Mouse (Mus musculus): ENCODE results near the gene Ugt1a9. TPM values are rescaled to one million over a fixed set of nuclear protein-coding genes. Genes with fewer than 3 reads are reported as not detected.
"Not testable (repeated sequence)": the region's sequence is repeated elsewhere in the genome, so short reads cannot be mapped to it uniquely, and the experiment has no call there.

The Ugt1a9 gene
- polyA plus RNA-seq, 1 experiment from 2014 or later, result not detected

- Histone ChIP-seq H3K36me3 (no peaks in the 10 kb centered on the region), H3K27ac (no peak overlapping the region), H3K4me1 (peaks cover 14% of the 10 kb centered on the region), H3K27me3 (no peaks in the 10 kb centered on the region), H3K4me2 (replicated peaks) (no peak overlapping the region), H3K4me3 (no peak overlapping the region), H3K9me3 (no peaks in the 10 kb centered on the region), H3K9ac (no peak overlapping the region)
- ATAC-seq (ENCODE audit: low FRiP score, low read depth), result no peak
Observed at GRCm38 (mm10) chr1:88092341-88092740, 21.7 kb downstream of the Ugt1a9 start.

- not testable (repeated sequence) for H3K27ac ChIP-seq; H3K4me3 ChIP-seq; ATAC-seq (ENCODE audit: low FRiP score, low read depth); H3K4me2 ChIP-seq (replicated peaks); H3K9me3 ChIP-seq; H3K27me3 ChIP-seq; H3K36me3 ChIP-seq; H3K9ac ChIP-seq
- H3K4me1 ChIP-seq, result peaks cover 14% of the 10 kb centered on the region
- WGBS, result 78% methylated on average over 3 of the region's 3 CpGs
Observed at GRCm38 (mm10) chr1:88094270-88094676, 23.7 kb downstream of the Ugt1a9 start.

GRCm38 (mm10) chr1:88094941-88095492 lies 24.4 kb downstream of the Ugt1a9 start, which contains the start of gene Ugt1a7c:
TSS of gene Ugt1a7c (plus strand) at chr1:88095062.
- Histone ChIP-seq H3K36me3 (no peaks in the 10 kb centered on the region), H3K27ac (peak within 1 kb of the TSS; percentile 77), H3K9ac (peak within 1 kb of the TSS; percentile 55), H3K27me3 (no peaks in the 10 kb centered on the region), H3K4me3 (peak within 1 kb of the TSS; percentile 24), H3K4me2 (replicated peaks) (peak within 1 kb of the TSS; percentile 49), H3K4me1 (peaks cover 14% of the 10 kb centered on the region), H3K9me3 (no peaks in the 10 kb centered on the region)
- WGBS, result 10% methylated on average over 10 of the region's 10 CpGs
- peak; percentile 73 for ATAC-seq (ENCODE audit: low FRiP score, low read depth)

DNA sequence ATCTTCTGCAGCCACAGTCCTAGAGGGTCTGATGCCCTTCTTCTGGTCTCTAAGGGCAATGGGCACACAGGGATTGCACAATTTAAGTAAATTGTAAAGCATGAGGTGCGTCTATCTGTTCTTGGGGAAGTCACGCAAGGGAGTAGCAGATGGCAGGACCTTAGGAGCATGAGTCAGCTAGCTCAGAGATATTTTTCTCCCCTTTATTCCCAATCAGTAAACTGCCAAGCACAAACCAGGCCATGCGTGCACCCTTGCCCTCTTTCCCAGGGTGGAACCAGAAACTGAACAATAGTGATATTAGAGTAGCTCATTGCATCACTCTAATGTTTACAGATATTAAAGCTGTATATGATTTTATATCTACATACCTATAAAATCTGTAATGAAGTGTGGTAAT lies 27.9 kb downstream of the Ugt1a9 start:
- H3K4me2 ChIP-seq (replicated peaks); H3K9me3 ChIP-seq; H3K27me3 ChIP-seq; H3K4me3 ChIP-seq; ATAC-seq (ENCODE audit: low FRiP score, low read depth); H3K27ac ChIP-seq; H3K36me3 ChIP-seq; H3K9ac ChIP-seq: not testable (repeated sequence)
- 95% methylated on average over 3 of the region's 3 CpGs for WGBS
- H3K4me1 ChIP-seq, result peaks cover 14% of the 10 kb centered on the region

GRCm38 (mm10) chr1:88099691-88100090 lies 29.1 kb downstream of the Ugt1a9 start:
- WGBS, result 84% methylated on average over 2 of the region's 2 CpGs
- H3K27me3 ChIP-seq; H3K4me2 ChIP-seq (replicated peaks); H3K4me3 ChIP-seq; ATAC-seq (ENCODE audit: low FRiP score, low read depth); H3K36me3 ChIP-seq; H3K9ac ChIP-seq; H3K27ac ChIP-seq; H3K9me3 ChIP-seq: not testable (repeated sequence)
- peaks cover 11% of the 10 kb centered on the region for H3K4me1 ChIP-seq

GRCm38 (mm10) chr1:88103019-88103418 lies 32.4 kb downstream of the Ugt1a9 start, which contains the start of gene Ugt1a6b:
TSS of gene Ugt1a6b (plus strand) at chr1:88103252.
- not testable (repeated sequence) for ATAC-seq (ENCODE audit: low FRiP score, low read depth)
- 74% methylated on average over 3 of the region's 3 CpGs for WGBS

GRCm38 (mm10) chr1:88103697-88104468 lies 33.3 kb downstream of the Ugt1a9 start:
- not testable (repeated sequence) for H3K36me3 ChIP-seq; ATAC-seq (ENCODE audit: low FRiP score, low read depth); H3K4me2 ChIP-seq (replicated peaks)

More at GRCm38 (mm10) chr1:88103019-88103418, 32.4 kb downstream of the Ugt1a9 start, which contains the start of gene Ugt1a6b:
- not testable (repeated sequence) for H3K9ac ChIP-seq; H3K36me3 ChIP-seq; H3K27ac ChIP-seq; H3K4me1 ChIP-seq; H3K27me3 ChIP-seq; H3K9me3 ChIP-seq; H3K4me2 ChIP-seq (replicated peaks); H3K4me3 ChIP-seq

GRCm38 (mm10) chr1:88104667-88105430 lies 34.2 kb downstream of the Ugt1a9 start:
- Histone ChIP-seq H3K36me3 (no peaks in the 10 kb centered on the region), H3K9me3 (no peaks in the 10 kb centered on the region), H3K27me3 (no peaks in the 10 kb centered on the region), H3K4me2 (replicated peaks) (no peak overlapping the region), H3K9ac (no peak overlapping the region), H3K4me3 (no peak overlapping the region), H3K27ac (no peak overlapping the region), H3K4me1 (no peaks in the 10 kb centered on the region)
- 85% methylated on average over 1 of the region's 1 CpGs for WGBS
- no peak for ATAC-seq (ENCODE audit: low FRiP score, low read depth)

More at GRCm38 (mm10) chr1:88103697-88104468, 33.3 kb downstream of the Ugt1a9 start:
- 85% methylated on average over 4 of the region's 5 CpGs for WGBS
- H3K4me1 ChIP-seq, H3K9me3 ChIP-seq, H3K4me3 ChIP-seq, H3K9ac ChIP-seq, H3K27me3 ChIP-seq, H3K27ac ChIP-seq: not testable (repeated sequence)

DNA sequence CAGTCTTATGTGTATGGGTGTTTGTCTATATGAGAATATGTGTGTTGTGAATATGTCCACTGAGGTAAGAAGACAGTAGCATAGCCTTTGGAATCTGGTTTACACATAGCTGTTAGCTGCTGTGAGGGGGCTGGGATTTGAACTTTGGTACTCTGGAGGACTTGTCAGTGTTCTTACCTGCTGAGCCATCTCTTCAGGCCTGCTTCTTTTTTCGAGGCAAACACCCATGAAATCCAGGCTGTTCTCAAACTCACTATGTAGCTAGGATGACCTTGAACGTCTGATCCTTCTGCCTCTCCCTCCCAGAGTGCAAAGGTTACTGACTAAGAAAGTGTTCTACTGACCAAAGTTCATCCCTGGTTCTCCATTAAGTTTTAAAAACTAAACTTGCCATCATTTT lies 35.1 kb downstream of the Ugt1a9 start:
- WGBS, result 58% methylated on average over 2 of the region's 2 CpGs

DNA sequence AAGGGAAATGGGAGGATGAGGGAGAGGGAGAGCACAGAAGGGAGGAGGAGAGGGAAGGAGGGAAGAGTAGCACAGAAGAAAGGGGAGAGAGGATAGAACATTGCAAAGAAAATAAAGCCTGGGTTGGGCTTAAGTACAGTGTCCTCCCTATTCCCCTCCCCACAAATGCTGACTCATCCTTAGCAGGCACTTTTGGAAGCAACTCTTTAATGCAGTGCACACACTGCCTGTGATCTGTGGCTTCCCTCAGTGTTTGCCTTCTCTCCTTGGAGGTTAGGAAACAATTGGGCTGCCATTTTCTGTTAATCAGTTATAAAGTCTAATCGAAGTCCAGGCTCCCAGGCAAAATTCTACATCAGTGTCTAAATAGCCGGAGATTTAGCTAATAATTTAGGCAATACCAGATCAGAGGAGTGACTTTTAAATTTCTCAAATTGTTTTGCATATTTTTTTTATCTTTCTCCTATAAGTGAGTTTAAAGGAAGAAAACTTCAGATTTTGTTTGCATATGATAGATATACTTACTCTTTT lies 38.5 kb downstream of the Ugt1a9 start:
- H3K4me2 ChIP-seq (replicated peaks); H3K4me1 ChIP-seq; H3K9me3 ChIP-seq; ATAC-seq (ENCODE audit: low FRiP score, low read depth); H3K27me3 ChIP-seq; H3K36me3 ChIP-seq; H3K4me3 ChIP-seq; H3K27ac ChIP-seq; H3K9ac ChIP-seq: not testable (repeated sequence)
- 92% methylated on average over 2 of the region's 2 CpGs for WGBS

More for the DNA sequence above, 35.1 kb downstream of the Ugt1a9 start:
- no peaks in the 10 kb centered on the region for H3K27me3 ChIP-seq
- no peak overlapping the region for H3K9ac ChIP-seq
- no peaks in the 10 kb centered on the region for H3K4me1 ChIP-seq
- H3K27ac ChIP-seq, result no peak overlapping the region
- no peak for ATAC-seq (ENCODE audit: low FRiP score, low read depth)
- no peak overlapping the region for H3K4me2 ChIP-seq (replicated peaks)
- no peaks in the 10 kb centered on the region for H3K36me3 ChIP-seq
- H3K4me3 ChIP-seq, result no peak overlapping the region
- no peaks in the 10 kb centered on the region for H3K9me3 ChIP-seq

- not testable (repeated sequence) for ATAC-seq (ENCODE audit: low FRiP score, low read depth); H3K27me3 ChIP-seq; H3K27ac ChIP-seq; H3K4me2 ChIP-seq (replicated peaks); H3K36me3 ChIP-seq; H3K9ac ChIP-seq; H3K4me1 ChIP-seq; H3K9me3 ChIP-seq; H3K4me3 ChIP-seq
- 83% methylated on average over 2 of the region's 2 CpGs for WGBS
Observed at GRCm38 (mm10) chr1:88109604-88110003, 39.0 kb downstream of the Ugt1a9 start.

GRCm38 (mm10) chr1:88112769-88113168 lies 42.2 kb downstream of the Ugt1a9 start:
- not testable (repeated sequence) for H3K27me3 ChIP-seq; H3K9ac ChIP-seq; H3K27ac ChIP-seq; ATAC-seq (ENCODE audit: low FRiP score, low read depth); H3K36me3 ChIP-seq; H3K4me1 ChIP-seq; H3K9me3 ChIP-seq; H3K4me3 ChIP-seq; H3K4me2 ChIP-seq (replicated peaks)
- WGBS, result 94% methylated on average over 6 of the region's 6 CpGs

All from limb, embryonic 13.5 days (tissue).